Mouse (Mus musculus) neural tube, embryonic 11.5 days (tissue): ENCODE results near the gene Rab5if. TPM values are rescaled to one million over a fixed set of nuclear protein-coding genes. Genes with fewer than 3 reads are reported as not detected.

Experiments used
- ATAC-seq: fragments of 200-750 bp; cut with Nextera tagmentation; 2 replicates; pipeline ENCODE4 v1.8.0; 2017; ENCODE audit warnings: moderate number of reproducible peaks, mild to moderate bottlenecking, moderate TSS enrichment, moderate library complexity; ENCODE audit not compliant: insufficient read depth, low FRiP score, low TSS enrichment
- DNase-seq: peaks from one replicate; pipeline ENCODE4 v3.0.0-alpha.2; 2015; ENCODE audit warnings: low spot score
- H3K27ac ChIP-seq: fragments of 300-500 bp; sonication (generic); 2 replicates; pipeline ENCODE4 v1.5.1; 2014; ENCODE audit warnings: low read depth, mild to moderate bottlenecking, low read length
- H3K27me3 ChIP-seq: fragments of 300-500 bp; sonication (generic); 2 replicates; pipeline ENCODE4 v1.6.1; 2014; ENCODE audit warnings: mild to moderate bottlenecking, low read length, mixed read lengths; ENCODE audit not compliant: control insufficient read depth, insufficient read depth
- H3K36me3 ChIP-seq: fragments of 300-500 bp; sonication (generic); 2 replicates; pipeline ENCODE4 v1.6.1; 2014; ENCODE audit warnings: mild to moderate bottlenecking, low read length, moderate library complexity, mixed read lengths; ENCODE audit not compliant: control insufficient read depth, insufficient read depth
- H3K4me1 ChIP-seq: fragments of 300-500 bp; sonication (generic); 2 replicates; pipeline ENCODE4 v1.6.1; 2014; ENCODE audit warnings: low read length, mixed read lengths; ENCODE audit not compliant: control insufficient read depth, insufficient read depth
- H3K4me2 ChIP-seq: fragments of 300-500 bp; sonication (generic); 2 replicates; pipeline ENCODE4 v1.6.1; 2014; ENCODE audit warnings: low read depth, mild to moderate bottlenecking, moderate library complexity
- H3K4me3 ChIP-seq: fragments of 300-500 bp; sonication (generic); 2 replicates; pipeline ENCODE4 v1.5.1; 2014; ENCODE audit warnings: low read depth, low read length
- H3K9ac ChIP-seq: fragments of 300-500 bp; sonication (generic); 2 replicates; pipeline ENCODE4 v1.6.1; 2014; ENCODE audit warnings: mild to moderate bottlenecking, low read length
- H3K9me3 ChIP-seq: fragments of 300-500 bp; sonication (generic); 2 replicates; pipeline ENCODE4 v1.6.1; 2016; ENCODE audit warnings: low read length; ENCODE audit not compliant: control insufficient read depth
- WGBS: fragments of 180-500 bp; shearing (Covaris S2); extraction: QIAGEN DNeasy Blood & Tissue Kit; methylation state at CpG from one replicate; pipeline ENCODE4 v1.1.7; 2014; 5-methylcytosine and 5-hydroxymethylcytosine counted together
- polyA plus RNA-seq: library from polyadenylated mRNA; unstranded; fragments of >200 nt; fragmentation: Nextera tagmentation; extraction: Ambion mirVana; gene quantifications from 2 replicates; pipeline ENCODE4 v1.2.1, GENCODE M21; 2014

Rab5if gene
- polyA plus RNA-seq, 1 experiment from 2014 or later = 183 TPM

- Histone ChIP-seq H3K4me2 (peak overlapping the region; percentile 53), H3K4me3 (peak overlapping the region; percentile 98), H3K27me3 (no peaks in the 10 kb centered on the region), H3K4me1 (peaks cover 8% of the 10 kb centered on the region; the same call in 1 of the 2 replicates), H3K9me3 (no peaks in the 10 kb centered on the region), H3K36me3 (peaks cover 2% of the 10 kb centered on the region), H3K9ac (peak overlapping the region; percentile 83), H3K27ac (peak overlapping the region; percentile 94)
- ATAC-seq (peak; percentile 22; the same call in 1 of the 2 replicates), DNase-seq (peak; percentile 58)
- under 1% methylated on average over 19 of the region's 19 CpGs for WGBS
Observed at GRCm38 (mm10) chr2:156862041-156862717, 749 bp upstream of the Rab5if start.

- peak overlapping the region; percentile 67 for H3K27ac ChIP-seq
- H3K4me1 ChIP-seq = peaks cover 8% of the 10 kb centered on the region; the same call in 1 of the 2 replicates
- H3K27me3 ChIP-seq = no peaks in the 10 kb centered on the region
- DNase-seq = no peak
- ATAC-seq = peak; percentile 51; the same call in 1 of the 2 replicates
- H3K4me3 ChIP-seq = peak overlapping the region; percentile 98
- peak overlapping the region; percentile 97 for H3K9ac ChIP-seq
- no peaks in the 10 kb centered on the region for H3K9me3 ChIP-seq
- peaks cover 2% of the 10 kb centered on the region for H3K36me3 ChIP-seq
- H3K4me2 ChIP-seq = peak overlapping the region; percentile 92
- WGBS = 4% methylated on average over 28 of the region's 28 CpGs
Observed at GRCm38 (mm10) chr2:156863487-156864160, 696 bp downstream of the Rab5if start.

GRCm38 (mm10) chr2:156864481-156864880 is 1.6 kb downstream of the Rab5if start:
- 86% methylated on average over 3 of the region's 3 CpGs for WGBS
- Histone ChIP-seq H3K4me3 (no peak overlapping the region), H3K4me2 (peak overlapping the region; percentile 92; the same call in 1 of the 2 replicates), H3K9ac (no peak overlapping the region), H3K9me3 (no peaks in the 10 kb centered on the region), H3K27me3 (no peaks in the 10 kb centered on the region), H3K27ac (no peak overlapping the region), H3K36me3 (peaks cover 2% of the 10 kb centered on the region), H3K4me1 (peaks cover 8% of the 10 kb centered on the region; the same call in 1 of the 2 replicates)
- no peak for DNase-seq
- ATAC-seq = no peak

DNA sequence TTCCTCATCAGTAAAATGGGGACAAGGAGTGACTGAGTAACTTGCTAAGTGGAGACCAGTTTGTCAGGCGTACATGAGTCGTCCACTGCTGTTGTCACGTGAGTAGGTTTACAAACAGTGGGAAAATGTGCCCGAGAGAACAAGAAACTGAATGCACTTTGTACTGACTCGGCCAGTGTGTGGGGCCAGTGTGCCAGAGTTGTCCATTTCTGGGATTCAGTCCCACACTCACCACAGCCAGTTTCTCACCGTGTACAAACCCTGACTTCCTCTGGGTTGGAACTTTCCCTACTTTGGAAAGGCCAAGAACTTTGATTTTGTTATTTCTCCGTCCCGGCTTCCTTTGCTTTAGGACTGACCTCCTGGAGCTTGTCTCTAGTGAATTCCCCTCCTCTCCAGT is 6.1 kb downstream of the Rab5if start:
- Histone ChIP-seq H3K36me3 (peaks cover 4% of the 10 kb centered on the region), H3K27ac (no peak overlapping the region), H3K4me2 (no peak overlapping the region), H3K9ac (no peak overlapping the region), H3K27me3 (no peaks in the 10 kb centered on the region), H3K9me3 (no peaks in the 10 kb centered on the region), H3K4me1 (peaks cover 4% of the 10 kb centered on the region; the same call in 1 of the 2 replicates), H3K4me3 (no peak overlapping the region)
- ATAC-seq (no peak), DNase-seq (no peak)
- 88% methylated on average over 8 of the region's 8 CpGs for WGBS

GRCm38 (mm10) chr2:156869554-156869953 is 6.6 kb downstream of the Rab5if start:
- Histone ChIP-seq H3K4me1 (no peaks in the 10 kb centered on the region), H3K36me3 (peaks cover 9% of the 10 kb centered on the region), H3K9me3 (no peaks in the 10 kb centered on the region), H3K9ac (no peak overlapping the region), H3K27ac (no peak overlapping the region), H3K27me3 (no peaks in the 10 kb centered on the region), H3K4me3 (no peak overlapping the region), H3K4me2 (no peak overlapping the region)
- WGBS = 90% methylated on average over 7 of the region's 7 CpGs
- no peak for ATAC-seq
- no peak for DNase-seq

- Histone ChIP-seq H3K4me1 (no peaks in the 10 kb centered on the region), H3K4me2 (no peak overlapping the region), H3K9ac (no peak overlapping the region), H3K9me3 (no peaks in the 10 kb centered on the region), H3K4me3 (no peak overlapping the region), H3K27ac (no peak overlapping the region), H3K27me3 (no peaks in the 10 kb centered on the region), H3K36me3 (peaks cover 10% of the 10 kb centered on the region)
- 83% methylated on average over 6 of the region's 6 CpGs for WGBS
- no peak for DNase-seq
- no peak for ATAC-seq
Observed at GRCm38 (mm10) chr2:156870519-156870918, 7.6 kb downstream of the Rab5if start.

DNA sequence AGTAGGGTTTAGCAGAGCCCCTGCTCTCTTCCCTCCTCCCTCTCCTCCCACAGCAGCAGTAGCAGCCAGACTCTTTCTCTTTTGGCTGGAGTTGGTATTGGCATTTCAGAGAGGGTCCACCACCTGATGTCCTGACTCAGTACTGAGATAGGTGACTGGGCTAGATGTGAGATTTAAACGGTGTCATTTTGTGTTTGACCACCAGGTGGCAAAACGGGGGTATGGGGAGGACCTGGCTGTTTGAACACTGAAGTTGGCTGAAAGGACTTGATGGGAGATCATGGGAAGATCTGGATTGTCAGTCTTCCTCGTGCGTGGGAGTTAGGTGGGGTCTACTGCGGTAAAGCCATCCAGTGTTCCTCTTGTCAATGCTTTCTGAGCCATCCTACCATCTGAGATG is 10.7 kb downstream of the Rab5if start:
- Histone ChIP-seq H3K27me3 (no peaks in the 10 kb centered on the region), H3K36me3 (peaks cover 8% of the 10 kb centered on the region), H3K4me3 (no peak overlapping the region), H3K27ac (no peak overlapping the region), H3K9me3 (no peaks in the 10 kb centered on the region), H3K4me2 (no peak overlapping the region), H3K4me1 (no peaks in the 10 kb centered on the region), H3K9ac (no peak overlapping the region)
- WGBS = 37% methylated on average over 5 of the region's 5 CpGs
- peak; percentile 71 for DNase-seq
- ATAC-seq = no peak

GRCm38 (mm10) chr2:156874047-156874759 is 11.3 kb downstream of the Rab5if start:
- WGBS = 91% methylated on average over 8 of the region's 8 CpGs
- Histone ChIP-seq H3K4me1 (no peaks in the 10 kb centered on the region), H3K4me2 (no peak overlapping the region), H3K9me3 (no peaks in the 10 kb centered on the region), H3K36me3 (peaks cover 8% of the 10 kb centered on the region), H3K9ac (no peak overlapping the region), H3K27me3 (no peaks in the 10 kb centered on the region), H3K4me3 (no peak overlapping the region), H3K27ac (no peak overlapping the region)
- ATAC-seq (no peak), DNase-seq (no peak)
